Mouse (Mus musculus) T-helper 17 cell (primary cell): ENCODE measurements around the gene Atp2a2.

Experiments used
- in situ Hi-C, 2 experiments: fragments of 300-600 bp; cut with MboI, MseI; formaldehyde crosslinking; loops; 1 replicate in 1 of 2; 2 replicates in 1 of 2; pipeline ENCODE4 v1.15.1; 2025; ENCODE audit warnings: high pct_unique_total_duplicates in 2 of 2

Atp2a2 gene

DNA sequence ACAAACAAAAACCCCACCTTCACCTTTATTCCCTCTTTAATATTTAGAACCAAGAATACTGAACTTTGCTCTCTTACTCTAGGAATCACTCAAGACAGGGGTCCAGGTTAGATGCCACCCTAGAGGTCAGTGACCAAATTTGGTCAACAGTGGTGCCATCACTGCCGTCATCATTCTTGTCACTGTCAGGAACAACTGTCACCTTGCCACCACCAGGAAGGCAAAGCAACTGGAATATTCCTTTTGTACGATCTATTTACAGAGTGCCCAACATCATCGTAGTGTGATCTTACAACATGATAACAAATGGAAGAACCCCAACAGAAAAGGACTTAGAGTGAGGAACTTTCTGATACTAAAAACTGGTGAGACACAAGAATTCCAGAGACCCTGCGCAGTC, 1.9 kb downstream of the Atp2a2 start:
- in situ Hi-C loops = no loop called here

- in situ Hi-C loops = loop anchor here in 1 of 2 experiments (25.0 kb wide), 2 partner anchors 1061 to 1914 kb away; no protein-coding TSS in a partner anchor
These were observed 4.0 kb downstream of the Atp2a2 start for GRCm38 (mm10) chr5:122498046-122498445.

GRCm38 (mm10) chr5:122496990-122497389, 5.0 kb downstream of the Atp2a2 start:
- in situ Hi-C loops = loop anchor here in 1 of 2 experiments (25.0 kb wide), 2 partner anchors 1060 to 1915 kb away; no protein-coding TSS in a partner anchor

- in situ Hi-C loops = loop anchor here in 1 of 2 experiments (25.0 kb wide), 2 partner anchors 1057 to 1918 kb away; no protein-coding TSS in a partner anchor
These were observed 7.6 kb downstream of the Atp2a2 start for GRCm38 (mm10) chr5:122494449-122494848.

GRCm38 (mm10) chr5:122493035-122493434, 9.0 kb downstream of the Atp2a2 start:
- in situ Hi-C loops = loop anchor here in 1 of 2 experiments (25.0 kb wide), 2 partner anchors 1056 to 1919 kb away; no protein-coding TSS in a partner anchor

DNA sequence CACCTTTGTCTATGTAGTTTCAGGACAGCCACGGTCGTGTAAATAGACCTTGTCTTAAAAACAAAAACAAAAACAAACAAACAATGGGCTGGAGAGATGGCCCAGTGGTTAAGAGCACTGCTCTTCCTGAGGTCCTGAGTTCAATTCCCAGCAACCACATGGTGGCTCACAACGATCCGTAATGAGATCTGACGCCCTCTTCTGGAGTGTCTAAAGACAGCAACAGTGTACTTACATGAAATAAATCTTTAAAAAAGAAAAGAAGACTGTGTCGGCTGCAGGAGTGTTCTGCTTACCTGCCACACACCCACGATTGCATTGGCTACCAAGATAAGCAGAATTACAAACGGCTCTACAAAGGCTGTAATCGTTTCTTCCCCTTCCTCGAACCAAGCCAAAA, 10.6 kb downstream of the Atp2a2 start:
- in situ Hi-C loops = loop anchor here in 1 of 2 experiments (25.0 kb wide), 2 partner anchors 1054 to 1921 kb away; no protein-coding TSS in a partner anchor

GRCm38 (mm10) chr5:122490148-122490547, 11.9 kb downstream of the Atp2a2 start:
- in situ Hi-C loops = loop anchor here in 1 of 2 experiments (25.0 kb wide), 2 partner anchors 1053 to 1922 kb away; no protein-coding TSS in a partner anchor

DNA sequence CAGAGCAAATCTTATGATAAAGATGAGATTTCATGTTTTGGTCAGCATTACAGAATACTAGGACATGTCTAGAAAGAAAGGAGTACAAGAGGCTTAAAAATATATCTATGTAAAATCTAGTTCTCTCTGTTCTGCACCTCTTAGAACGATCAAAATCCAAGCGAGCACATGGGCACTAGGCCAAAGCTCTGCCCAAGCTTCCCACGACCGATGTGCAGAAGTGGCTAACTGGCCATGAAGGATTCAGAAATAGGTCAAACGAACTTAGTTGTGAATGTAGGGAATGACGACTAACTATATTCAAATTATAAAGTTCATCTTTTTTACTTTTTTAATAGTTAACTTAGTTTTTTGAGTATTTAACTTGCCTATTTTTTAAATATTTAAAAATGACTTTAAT, 14.2 kb downstream of the Atp2a2 start:
- in situ Hi-C loops = loop anchor here in 1 of 2 experiments (25.0 kb wide), 2 partner anchors 1051 to 1924 kb away; no protein-coding TSS in a partner anchor

DNA sequence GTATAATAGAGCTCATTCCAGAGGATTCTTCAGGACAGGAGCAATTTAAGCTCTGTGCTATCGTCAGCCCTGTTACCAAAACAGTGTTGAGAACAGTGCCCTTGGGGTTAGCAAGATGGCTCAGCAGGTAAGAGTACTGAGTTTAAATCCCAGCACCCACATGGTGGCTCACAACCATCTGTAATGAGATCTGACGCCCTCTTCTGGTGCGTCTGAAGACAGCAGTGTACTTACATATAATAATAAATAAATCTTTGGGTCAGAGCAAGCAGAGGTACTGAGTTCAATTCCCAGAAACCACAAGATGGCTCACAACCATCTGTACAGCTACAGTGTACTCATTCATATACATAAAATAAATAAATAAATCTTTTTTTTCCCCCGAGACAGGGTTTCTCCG, 15.8 kb downstream of the Atp2a2 start:
- in situ Hi-C loops = loop anchor here in 1 of 2 experiments (25.0 kb wide), 2 partner anchors 1049 to 1926 kb away; no protein-coding TSS in a partner anchor

- in situ Hi-C loops = loop anchor here in 1 of 2 experiments (25.0 kb wide), 2 partner anchors 1046 to 1929 kb away; no protein-coding TSS in a partner anchor
These were observed 19.2 kb downstream of the Atp2a2 start for GRCm38 (mm10) chr5:122482733-122483391.

DNA sequence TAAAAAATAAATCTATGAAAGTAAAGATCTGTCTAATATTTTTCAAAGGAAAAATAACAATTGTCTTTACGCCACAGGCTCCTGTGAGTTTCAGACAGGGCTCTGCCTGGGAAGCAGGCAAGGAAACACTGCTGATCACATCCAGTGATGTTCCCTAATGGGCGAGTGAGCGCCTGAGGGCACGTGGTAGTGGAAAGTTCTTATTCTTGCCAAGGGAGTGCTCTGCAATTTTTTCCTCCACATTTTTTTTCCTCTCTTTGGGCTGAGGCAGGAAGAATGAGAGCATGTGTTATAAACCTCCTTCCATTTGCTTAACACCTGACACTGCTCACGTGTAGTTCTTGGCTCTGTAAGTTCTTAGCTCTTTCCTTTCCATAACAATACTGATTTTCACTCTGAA, 20.2 kb downstream of the Atp2a2 start:
- in situ Hi-C loops = loop anchor here in 1 of 2 experiments (25.0 kb wide), 2 partner anchors 1045 to 1930 kb away; no protein-coding TSS in a partner anchor

DNA sequence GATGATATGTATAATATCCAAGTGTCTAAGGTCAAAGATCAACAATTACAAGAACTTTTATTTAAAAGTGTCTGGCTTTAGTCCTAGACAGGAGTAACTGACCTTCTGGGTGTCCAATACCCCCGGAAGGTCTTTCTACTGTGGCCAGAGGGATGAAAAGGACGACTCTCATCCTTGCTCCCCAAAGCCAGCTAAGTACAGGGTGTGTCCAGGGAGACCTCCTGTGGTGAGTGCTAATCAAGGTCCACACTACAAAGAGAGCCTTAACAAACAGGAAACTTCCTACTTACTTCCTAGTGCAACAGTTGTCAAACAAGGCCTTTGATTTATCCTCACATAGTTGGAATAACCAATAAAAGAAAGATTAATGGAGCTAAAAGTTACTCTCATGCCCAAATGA, 22.9 kb downstream of the Atp2a2 start:
- in situ Hi-C loops = loop anchor here in 1 of 2 experiments (25.0 kb wide), 2 partner anchors 1042 to 1933 kb away; no protein-coding TSS in a partner anchor

DNA sequence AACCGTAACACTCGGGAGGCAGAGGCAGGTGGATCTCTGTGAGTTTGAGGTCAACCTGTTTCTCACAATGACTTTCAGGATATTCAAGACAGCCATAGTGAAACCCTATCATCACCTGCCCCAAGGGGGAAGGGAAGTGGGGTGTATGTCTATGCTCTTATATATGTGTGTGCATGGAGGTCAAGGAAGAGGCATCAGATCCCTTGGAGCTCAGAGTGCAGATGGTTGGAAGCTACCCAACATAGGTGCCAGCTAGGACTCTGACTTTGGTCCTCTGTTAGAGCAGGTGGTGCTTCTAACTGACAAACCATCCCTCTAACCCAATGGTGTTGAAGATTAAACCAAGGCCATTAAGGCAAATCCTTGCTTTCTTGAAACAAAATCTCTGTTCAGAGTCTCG, 24.5 kb downstream of the Atp2a2 start:
- in situ Hi-C loops = loop anchor here in 1 of 2 experiments (25.0 kb wide), 2 partner anchors 1040 to 1935 kb away; no protein-coding TSS in a partner anchor

GRCm38 (mm10) chr5:122476078-122476477, 25.9 kb downstream of the Atp2a2 start:
- in situ Hi-C loops = loop anchor here in 1 of 2 experiments (25.0 kb wide), 2 partner anchors 1039 to 1936 kb away; no protein-coding TSS in a partner anchor

- in situ Hi-C loops = loop anchor here (25.0 kb wide), 3 partner anchors 1038 to 1937 kb away; no protein-coding TSS in a partner anchor
These were observed 27.2 kb downstream of the Atp2a2 start for GRCm38 (mm10) chr5:122474643-122475363.

- in situ Hi-C loops = loop anchor here in 1 of 2 experiments (25.0 kb wide), 1 partner anchor 1291 kb away; no protein-coding TSS in a partner anchor
These were observed 30.4 kb downstream of the Atp2a2 start for GRCm38 (mm10) chr5:122471658-122472057.

GRCm38 (mm10) chr5:122461431-122461830, 40.6 kb downstream of the Atp2a2 start:
- in situ Hi-C loops = loop anchor here in 1 of 2 experiments (25.0 kb wide), 1 partner anchor 1301 kb away; no protein-coding TSS in a partner anchor

- in situ Hi-C loops = loop anchor here in 1 of 2 experiments (25.0 kb wide), 1 partner anchor 1302 kb away; no protein-coding TSS in a partner anchor
These were observed 41.4 kb downstream of the Atp2a2 start for GRCm38 (mm10) chr5:122460656-122461055.

DNA sequence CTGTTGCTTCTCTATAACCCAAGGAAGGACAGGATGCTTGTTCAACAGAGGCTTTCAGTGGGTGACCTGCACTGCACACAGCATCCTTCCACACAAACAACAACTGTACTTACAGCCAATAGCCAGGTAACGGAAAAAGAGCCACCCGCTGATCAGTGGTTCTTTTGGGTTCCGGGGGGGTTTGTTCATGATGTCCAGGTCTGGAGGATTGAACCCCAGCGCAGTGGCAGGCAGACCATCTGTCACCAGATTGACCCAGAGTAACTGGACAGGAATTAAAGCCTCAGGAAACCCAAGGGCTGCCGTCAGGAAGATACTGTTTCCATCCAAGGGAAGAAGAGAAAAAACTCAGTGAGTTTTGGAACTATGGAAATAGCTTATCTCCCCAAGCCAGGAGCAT, 42.7 kb downstream of the Atp2a2 start:
- in situ Hi-C loops = loop anchor here in 1 of 2 experiments (5.0 to 25.0 kb wide), 2 partner anchors 1027 to 1303 kb away; no protein-coding TSS in a partner anchor

- in situ Hi-C loops = loop anchor here in 1 of 2 experiments (5.0 to 25.0 kb wide), 2 partner anchors 1026 to 1304 kb away; no protein-coding TSS in a partner anchor
These were observed 44.0 kb downstream of the Atp2a2 start for GRCm38 (mm10) chr5:122458066-122458465.

GRCm38 (mm10) chr5:122457054-122457453, 45.0 kb downstream of the Atp2a2 start:
- in situ Hi-C loops = loop anchor here in 1 of 2 experiments (5.0 to 25.0 kb wide), 2 partner anchors 1025 to 1305 kb away; no protein-coding TSS in a partner anchor
